Mouse (Mus musculus): ENCODE data around the gene Rab42. TPM values are rescaled to one million over a fixed set of nuclear protein-coding genes. Genes with fewer than 3 reads are reported as not detected.

The Rab42 gene
- polyA plus RNA-seq, 1 experiment from 2014 or later = 0.73 TPM

DNA sequence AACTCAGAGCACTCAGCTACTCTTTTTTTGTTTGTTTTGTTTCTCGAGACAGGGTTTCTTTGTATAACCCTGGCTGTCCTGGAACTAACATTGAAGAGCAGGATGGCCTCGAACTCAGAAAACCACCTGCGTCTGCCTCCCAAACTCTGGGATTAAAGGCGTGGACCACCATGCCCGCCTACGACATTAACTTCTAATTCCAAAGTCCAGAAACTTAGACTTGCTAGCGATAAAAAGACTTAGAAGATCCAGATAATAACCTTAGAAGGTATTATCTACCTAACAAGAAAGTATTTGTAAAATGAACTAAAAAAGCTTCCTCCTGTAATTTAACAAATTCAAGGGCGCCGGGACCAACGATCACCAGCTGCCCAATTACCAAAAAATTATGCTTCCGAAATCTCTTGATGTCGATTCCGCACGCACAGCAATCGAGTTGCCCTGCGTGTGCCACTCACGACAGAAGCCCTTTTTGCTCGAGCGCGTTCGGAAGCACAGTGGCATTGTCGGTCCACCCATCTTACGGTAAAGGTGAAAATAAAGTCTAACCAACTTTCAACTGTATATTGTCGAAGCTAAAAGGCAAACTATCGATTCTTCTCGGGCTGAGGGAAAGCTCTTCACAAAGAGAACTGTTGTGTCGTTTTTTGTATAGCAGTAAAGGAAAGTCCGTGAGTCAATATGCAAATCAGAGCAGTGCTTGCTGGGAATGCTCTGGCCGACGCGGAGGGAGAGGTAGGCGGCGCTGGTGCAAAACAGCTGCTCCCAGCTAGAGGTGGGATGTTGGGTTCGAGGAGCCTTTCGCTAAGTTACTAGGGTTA, 33.2 kb downstream of the Rab42 start:
- Histone ChIP-seq H3K4me2 (ENCODE audit: low read depth, low read length) (peak overlapping the region; percentile 67), H3K9ac (replicated peaks) (peak overlapping the region; percentile 65), H3K4me3 (ENCODE audit: low read depth, low read length) (peak overlapping the region; percentile 24), H3K9me3 (ENCODE audit: low read length) (no peaks in the 10 kb centered on the region), H3K27ac (ENCODE audit: low read depth) (peak overlapping the region; percentile 90), H3K36me3 (replicated peaks; ENCODE audit: insufficient read depth, low read length) (no peaks in the 10 kb centered on the region), H3K27me3 (ENCODE audit: insufficient read depth, low read length) (no peaks in the 10 kb centered on the region), H3K4me1 (ENCODE audit: insufficient read depth) (peaks cover 16% of the 10 kb centered on the region)
- DNase-seq (peak; percentile 87), ATAC-seq (peak; percentile 78)
- TF ChIP-seq CTCF (IDR thresholded peaks at IDR 0.05; ENCODE audit: low read depth) (peak; percentile 75), EP300 (IDR thresholded peaks at IDR 0.05; ENCODE audit: low read depth) (peak; percentile 91)
- under 1% methylated on average over 35 of the region's 35 CpGs for WGBS (ENCODE audit: insufficient replicate concordance)

- no peak for DNase-seq
- H3K9ac ChIP-seq (replicated peaks) = no peak overlapping the region; the same call in 1 of the 2 replicates
- no peak for ATAC-seq
These were observed 34.1 kb downstream of the Rab42 start for GRCm38 (mm10) chr4:132268871-132269739.

GRCm38 (mm10) chr4:132266835-132267349, 36.3 kb downstream of the Rab42 start:
- no peak for ATAC-seq
- Histone ChIP-seq H3K4me3 (ENCODE audit: low read depth, low read length) (no peak overlapping the region), H3K27me3 (ENCODE audit: insufficient read depth, low read length) (no peaks in the 10 kb centered on the region), H3K36me3 (replicated peaks; ENCODE audit: insufficient read depth, low read length) (no peaks in the 10 kb centered on the region), H3K4me2 (ENCODE audit: low read depth, low read length) (no peak overlapping the region), H3K27ac (ENCODE audit: low read depth) (no peak overlapping the region), H3K9ac (replicated peaks) (no peak overlapping the region), H3K4me1 (ENCODE audit: insufficient read depth) (peaks cover 10% of the 10 kb centered on the region), H3K9me3 (ENCODE audit: low read length) (no peaks in the 10 kb centered on the region)
- 73% methylated on average over 3 of the region's 3 CpGs for WGBS (ENCODE audit: insufficient replicate concordance)
- no peak for DNase-seq
- TF ChIP-seq EP300 (IDR thresholded peaks at IDR 0.05; ENCODE audit: low read depth) (no peak), CTCF (IDR thresholded peaks at IDR 0.05; ENCODE audit: low read depth) (no peak)

More at GRCm38 (mm10) chr4:132268871-132269739, 34.1 kb downstream of the Rab42 start:
- Histone ChIP-seq H3K27me3 (ENCODE audit: insufficient read depth, low read length) (no peaks in the 10 kb centered on the region), H3K9me3 (ENCODE audit: low read length) (no peaks in the 10 kb centered on the region), H3K4me2 (ENCODE audit: low read depth, low read length) (no peak overlapping the region), H3K4me3 (ENCODE audit: low read depth, low read length) (no peak overlapping the region), H3K4me1 (ENCODE audit: insufficient read depth) (peaks cover 16% of the 10 kb centered on the region), H3K36me3 (replicated peaks; ENCODE audit: insufficient read depth, low read length) (no peaks in the 10 kb centered on the region), H3K27ac (ENCODE audit: low read depth) (peak overlapping the region; percentile 90)
- WGBS (ENCODE audit: insufficient replicate concordance) = 8% methylated on average over 6 of the region's 6 CpGs
- TF ChIP-seq CTCF (IDR thresholded peaks at IDR 0.05; ENCODE audit: low read depth) (peak; percentile 67), EP300 (IDR thresholded peaks at IDR 0.05; ENCODE audit: low read depth) (no peak)

DNA sequence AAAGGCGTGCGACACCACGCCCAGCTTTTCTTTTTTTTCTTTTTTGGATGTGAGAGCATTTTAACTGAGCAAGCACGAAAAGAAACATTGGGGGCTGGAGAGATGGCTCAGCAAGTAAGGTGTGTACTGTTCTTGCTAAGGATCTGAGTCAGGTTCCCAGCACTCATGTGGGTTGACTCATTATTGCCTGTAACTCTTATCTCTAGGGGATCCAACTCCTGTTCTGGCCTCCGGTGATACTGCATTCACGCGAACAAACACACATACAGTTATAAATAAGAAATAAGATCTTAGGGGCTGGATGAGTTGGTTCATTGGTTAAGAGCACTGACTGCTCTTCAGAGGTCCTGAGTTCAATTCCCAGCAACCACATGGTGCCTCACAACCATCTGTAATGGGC, 39.9 kb downstream of the Rab42 start:
- Histone ChIP-seq H3K4me1 (ENCODE audit: insufficient read depth) (peaks cover 15% of the 10 kb centered on the region), H3K9ac (replicated peaks) (no peak overlapping the region), H3K36me3 (replicated peaks; ENCODE audit: insufficient read depth, low read length) (no peaks in the 10 kb centered on the region), H3K4me2 (ENCODE audit: low read depth, low read length) (no peak overlapping the region), H3K27me3 (ENCODE audit: insufficient read depth, low read length) (no peaks in the 10 kb centered on the region), H3K4me3 (ENCODE audit: low read depth, low read length) (no peak overlapping the region), H3K9me3 (ENCODE audit: low read length) (no peaks in the 10 kb centered on the region), H3K27ac (ENCODE audit: low read depth) (no peak overlapping the region)
- no peak for ATAC-seq
- WGBS (ENCODE audit: insufficient replicate concordance) = 73% methylated on average over 7 of the region's 7 CpGs
- DNase-seq = no peak
- no peak for TF ChIP-seq CTCF (IDR thresholded peaks at IDR 0.05; ENCODE audit: low read depth)
- TF ChIP-seq EP300 (IDR thresholded peaks at IDR 0.05; ENCODE audit: low read depth) = no peak

DNA sequence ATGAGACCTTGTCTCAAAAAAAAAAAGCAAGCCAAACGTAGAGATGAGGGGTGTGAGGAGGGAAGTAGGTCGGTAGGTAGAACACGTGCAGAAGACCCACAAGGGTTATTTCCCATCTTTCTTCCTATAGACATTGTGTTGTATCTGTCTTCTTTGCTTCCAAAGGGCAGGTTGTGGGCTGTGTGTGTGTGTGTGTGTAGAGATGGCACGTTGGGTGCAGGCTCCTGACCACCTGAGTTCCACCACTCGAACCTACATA, 40.9 kb downstream of the Rab42 start:
- peak overlapping the region; percentile 94; the same call in 1 of the 2 replicates for H3K27ac ChIP-seq (ENCODE audit: low read depth)
- H3K4me2 ChIP-seq (ENCODE audit: low read depth, low read length) = peak overlapping the region; percentile 90
- TF ChIP-seq EP300 (IDR thresholded peaks at IDR 0.05; ENCODE audit: low read depth) (no peak), CTCF (IDR thresholded peaks at IDR 0.05; ENCODE audit: low read depth) (no peak)
- peak overlapping the region; percentile 87; the same call in 1 of the 2 replicates for H3K9ac ChIP-seq (replicated peaks)
- no peak overlapping the region for H3K4me3 ChIP-seq (ENCODE audit: low read depth, low read length)
- ATAC-seq (no peak), DNase-seq (no peak)
- H3K36me3 ChIP-seq (replicated peaks; ENCODE audit: insufficient read depth, low read length) = no peaks in the 10 kb centered on the region; the same call in 1 of the 2 replicates
- H3K9me3 ChIP-seq (ENCODE audit: low read length) = no peaks in the 10 kb centered on the region
- H3K4me1 ChIP-seq (ENCODE audit: insufficient read depth) = peaks cover 18% of the 10 kb centered on the region
- WGBS (ENCODE audit: insufficient replicate concordance) = 44% methylated on average over 5 of the region's 5 CpGs
- H3K27me3 ChIP-seq (ENCODE audit: insufficient read depth, low read length) = no peaks in the 10 kb centered on the region
